Mouse (Mus musculus) kidney, postnatal 0 days (tissue): ENCODE measurements at regions not wholly inside any gene's neighbourhood (a gene's known extent, or its start where the extent isn't known, plus 50 kb on each side); places are given as distances from the start of the nearest gene placed in this dataset.

ENCODE experiments used
- ATAC-seq: fragments of 200-750 bp; cut with Nextera tagmentation; replicated peaks from 2 replicates; pipeline ENCODE4 v1.8.0; 2017; ENCODE audit warnings: low read depth, moderate number of reproducible peaks, moderate TSS enrichment, moderate library complexity; ENCODE audit not compliant: low FRiP score
- DNase-seq: peaks from one replicate; pipeline ENCODE4 v3.0.0-alpha.2; 2016; ENCODE audit warnings: low spot score
- H3K27ac ChIP-seq: fragments of 300-500 bp; sonication (generic); 2 replicates; pipeline ENCODE4 v1.5.1; 2014; ENCODE audit warnings: mild to moderate bottlenecking
- H3K27me3 ChIP-seq: fragments of 300-500 bp; sonication (generic); 2 replicates; pipeline ENCODE4 v1.6.1; 2014; ENCODE audit warnings: low read length, mixed read lengths; ENCODE audit not compliant: insufficient read depth
- H3K36me3 ChIP-seq: fragments of 300-500 bp; sonication (generic); 2 replicates; pipeline ENCODE4 v1.6.1; 2014; ENCODE audit warnings: low read length, mixed read lengths; ENCODE audit not compliant: insufficient read depth
- H3K4me1 ChIP-seq: fragments of 300-500 bp; sonication (generic); replicated peaks from 2 replicates; pipeline ENCODE4 v1.6.1; 2014; ENCODE audit warnings: antibody characterized with exemption, low read length, mixed read lengths; ENCODE audit not compliant: insufficient read depth
- H3K4me2 ChIP-seq: fragments of 300-500 bp; sonication (generic); 2 replicates; pipeline ENCODE4 v1.6.1; 2014; ENCODE audit warnings: mild to moderate bottlenecking, low read length, moderate library complexity, mixed read lengths
- H3K4me3 ChIP-seq: fragments of 300-500 bp; sonication (generic); replicated peaks from 2 replicates; pipeline ENCODE4 v1.5.1; 2014; ENCODE audit warnings: low read depth, low read length
- H3K9ac ChIP-seq: fragments of 300-500 bp; sonication (generic); 2 replicates; pipeline ENCODE4 v1.6.1; 2014; ENCODE audit warnings: low read depth, low read length
- H3K9me3 ChIP-seq: fragments of 300-500 bp; sonication (generic); replicated peaks from 2 replicates; pipeline ENCODE4 v1.6.1; 2016; ENCODE audit warnings: low read length, inconsistent platforms, mixed read lengths
- CTCF ChIP-seq: IDR thresholded peaks from 2 replicates; pipeline ENCODE4 v1.5.1; 2016; ENCODE audit warnings: antibody characterized with exemption, low read depth, mild to moderate bottlenecking, moderate library complexity
- WGBS: fragments of 180-500 bp; shearing (Covaris S2); extraction: QIAGEN DNeasy Blood & Tissue Kit; methylation state at CpG from one replicate; pipeline ENCODE4 v1.1.7; 2014; 5-methylcytosine and 5-hydroxymethylcytosine counted together

DNA sequence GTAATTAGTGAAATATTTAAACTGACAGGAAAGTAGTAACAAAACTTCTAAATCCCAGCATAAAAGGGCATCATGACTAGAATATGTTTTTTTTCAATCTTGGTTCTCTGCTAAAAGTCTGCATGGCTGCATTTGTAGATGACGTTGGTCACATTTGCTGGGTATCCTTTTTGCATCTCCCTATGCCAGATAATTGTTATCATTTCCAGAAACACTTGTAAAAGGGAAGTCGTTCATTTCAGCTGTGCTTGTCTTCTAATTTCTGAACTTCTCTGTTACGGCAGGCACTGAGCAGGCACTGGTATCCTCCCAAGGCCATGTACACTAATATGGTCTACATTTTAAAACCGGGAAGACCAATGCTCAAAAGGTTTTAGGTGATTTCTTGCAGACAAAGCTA, 69.6 kb upstream of the Rps6ka3 start:
- no peak for DNase-seq
- TF ChIP-seq CTCF: no peak
- no peak for ATAC-seq
- no peak overlapping the region for H3K9ac ChIP-seq
- no peak overlapping the region for H3K4me3 ChIP-seq
- WGBS: 68% methylated on average over 4 of the region's 4 CpGs
- no peak overlapping the region for H3K4me2 ChIP-seq
- H3K27me3 ChIP-seq: no peaks in the 10 kb centered on the region
- no peak overlapping the region for H3K27ac ChIP-seq
- H3K4me1 ChIP-seq: no peaks in the 10 kb centered on the region
- H3K9me3 ChIP-seq: no peaks in the 10 kb centered on the region
- H3K36me3 ChIP-seq: no peaks in the 10 kb centered on the region

DNA sequence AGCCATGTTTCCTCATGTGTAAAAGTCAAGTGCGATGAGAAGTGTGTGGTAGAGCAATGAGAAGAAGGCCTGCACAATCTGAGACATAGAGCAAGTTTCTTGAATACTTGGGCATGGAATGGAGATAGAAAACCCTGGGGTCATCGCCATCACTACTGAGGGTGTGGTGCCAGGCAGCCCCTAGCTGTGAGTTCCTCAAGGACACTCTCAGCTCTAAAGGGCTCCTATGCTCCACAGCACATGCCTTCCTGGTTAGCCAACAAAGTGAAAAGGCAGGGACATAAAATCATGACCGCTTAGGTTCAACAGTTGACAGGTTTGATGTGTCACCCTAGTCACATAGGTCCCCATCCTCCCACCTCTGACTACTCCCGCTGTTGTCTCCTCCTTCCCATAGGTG, 66.8 kb upstream of the Rps6ka3 start:
- Histone ChIP-seq H3K27me3 (no peaks in the 10 kb centered on the region), H3K4me1 (no peaks in the 10 kb centered on the region), H3K9ac (no peak overlapping the region), H3K4me2 (no peak overlapping the region), H3K4me3 (no peak overlapping the region), H3K36me3 (no peaks in the 10 kb centered on the region), H3K27ac (no peak overlapping the region), H3K9me3 (no peaks in the 10 kb centered on the region)
- DNase-seq (no peak), ATAC-seq (no peak)
- 62% methylated on average over 4 of the region's 4 CpGs for WGBS
- no peak for TF ChIP-seq CTCF

DNA sequence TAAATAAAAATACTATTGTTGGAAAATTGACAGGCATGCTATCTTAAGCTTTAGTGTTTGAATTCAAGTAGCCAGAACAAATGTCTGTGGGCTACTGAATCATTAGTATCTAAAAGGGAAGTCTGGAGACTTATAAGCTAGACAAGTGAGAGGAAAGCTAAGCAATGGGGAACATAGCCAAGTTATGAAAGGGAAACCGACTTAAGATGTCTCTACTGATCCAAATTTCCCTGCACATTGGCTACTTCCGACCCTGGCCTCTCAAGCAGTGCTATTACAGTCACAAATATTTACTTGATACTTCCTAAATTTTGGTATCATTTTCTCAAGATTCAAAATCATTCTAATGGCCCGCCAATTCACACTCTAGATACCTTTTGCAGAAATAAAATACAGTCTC, 65.4 kb upstream of the Rps6ka3 start:
- ATAC-seq: no peak
- H3K27me3 ChIP-seq: no peaks in the 10 kb centered on the region
- H3K4me3 ChIP-seq: no peak overlapping the region
- no peaks in the 10 kb centered on the region for H3K36me3 ChIP-seq
- no peak overlapping the region for H3K9ac ChIP-seq
- no peaks in the 10 kb centered on the region for H3K9me3 ChIP-seq
- WGBS: 78% methylated on average over 3 of the region's 3 CpGs
- H3K4me1 ChIP-seq: no peaks in the 10 kb centered on the region
- H3K4me2 ChIP-seq: no peak overlapping the region
- DNase-seq: no peak
- no peak for TF ChIP-seq CTCF
- no peak overlapping the region for H3K27ac ChIP-seq

DNA sequence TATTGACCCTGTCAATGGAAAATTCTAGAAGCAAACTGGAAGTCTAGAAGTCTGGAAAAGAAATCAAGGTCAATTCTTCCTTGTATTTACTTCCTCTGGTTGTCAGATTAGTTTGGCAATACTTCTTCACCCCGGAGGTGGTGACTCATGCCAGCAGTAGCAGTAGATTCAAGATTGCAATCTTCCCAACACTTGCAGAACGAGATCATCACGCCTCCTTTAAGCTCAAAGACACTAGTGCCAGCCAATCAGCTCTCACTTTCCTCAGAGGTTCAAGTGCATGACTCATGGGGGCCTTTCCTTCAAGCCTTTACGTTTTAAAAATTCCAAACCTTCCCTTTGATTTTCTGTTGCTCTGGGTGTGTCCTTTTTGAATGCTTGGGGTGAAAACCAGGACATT, 64.9 kb upstream of the Rps6ka3 start:
- H3K27me3 ChIP-seq: no peaks in the 10 kb centered on the region
- H3K9ac ChIP-seq: no peak overlapping the region
- H3K36me3 ChIP-seq: no peaks in the 10 kb centered on the region
- no peak for ATAC-seq
- no peak overlapping the region for H3K27ac ChIP-seq
- TF ChIP-seq CTCF: no peak
- H3K9me3 ChIP-seq: no peaks in the 10 kb centered on the region
- no peaks in the 10 kb centered on the region for H3K4me1 ChIP-seq
- 77% methylated on average over 4 of the region's 4 CpGs for WGBS
- no peak overlapping the region for H3K4me2 ChIP-seq
- DNase-seq: no peak
- no peak overlapping the region for H3K4me3 ChIP-seq

DNA sequence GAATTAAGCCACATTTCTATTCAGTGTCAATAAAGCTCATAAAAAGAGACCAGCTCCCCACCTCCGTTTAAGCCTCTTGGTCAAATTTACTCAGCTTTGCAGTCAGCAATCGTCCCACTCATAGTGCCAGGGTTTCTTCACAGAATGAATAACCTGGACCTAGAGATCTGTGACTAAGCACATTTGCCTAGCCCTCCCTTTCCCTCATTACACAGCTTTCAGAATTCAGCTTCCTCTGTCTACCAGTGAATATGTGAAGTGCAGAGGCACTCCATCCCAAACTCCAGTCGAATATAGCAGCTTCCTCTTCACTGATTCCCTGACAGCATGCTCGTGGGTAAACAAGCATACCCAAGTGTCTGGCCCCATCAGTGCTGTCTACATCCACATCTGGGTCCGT, 54.3 kb upstream of the Rps6ka3 start:
- H3K9ac ChIP-seq: no peak overlapping the region
- ATAC-seq (no peak), DNase-seq (no peak)

DNA sequence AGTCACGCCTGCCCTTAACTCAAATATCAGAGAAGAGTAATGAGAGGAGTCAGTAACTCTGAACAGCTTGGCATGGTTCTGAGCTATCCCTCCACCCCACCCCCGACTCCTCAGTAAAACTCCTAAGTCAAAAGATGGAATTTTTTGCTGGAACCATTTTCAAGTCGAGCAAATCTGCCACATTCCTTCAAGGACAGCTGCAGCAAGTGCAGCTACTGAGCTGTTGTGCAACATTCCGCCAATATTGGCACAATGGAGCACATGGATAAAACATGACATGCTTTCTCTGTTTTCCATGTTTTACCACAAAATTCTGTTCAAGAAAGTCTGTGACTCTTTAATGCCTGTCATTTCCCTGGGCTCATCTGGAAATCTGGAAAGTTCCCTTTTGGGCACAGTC, 53.1 kb upstream of the Rps6ka3 start:
- DNase-seq: no peak
- no peak overlapping the region for H3K4me3 ChIP-seq
- ATAC-seq: no peak
- no peaks in the 10 kb centered on the region for H3K9me3 ChIP-seq
- no peak for TF ChIP-seq CTCF
- no peaks in the 10 kb centered on the region for H3K27me3 ChIP-seq
- no peak overlapping the region for H3K9ac ChIP-seq
- no peak overlapping the region for H3K27ac ChIP-seq
- no peaks in the 10 kb centered on the region for H3K4me1 ChIP-seq
- H3K36me3 ChIP-seq: no peaks in the 10 kb centered on the region
- H3K4me2 ChIP-seq: no peak overlapping the region
- WGBS: 57% methylated on average over 4 of the region's 4 CpGs

More for the DNA sequence above, 54.3 kb upstream of the Rps6ka3 start:
- WGBS: 68% methylated on average over 5 of the region's 5 CpGs
- no peaks in the 10 kb centered on the region for H3K9me3 ChIP-seq
- H3K4me1 ChIP-seq: no peaks in the 10 kb centered on the region
- no peak overlapping the region for H3K4me2 ChIP-seq
- H3K27me3 ChIP-seq: no peaks in the 10 kb centered on the region
- H3K27ac ChIP-seq: no peak overlapping the region
- TF ChIP-seq CTCF: no peak
- no peak overlapping the region for H3K4me3 ChIP-seq
- H3K36me3 ChIP-seq: no peaks in the 10 kb centered on the region

DNA sequence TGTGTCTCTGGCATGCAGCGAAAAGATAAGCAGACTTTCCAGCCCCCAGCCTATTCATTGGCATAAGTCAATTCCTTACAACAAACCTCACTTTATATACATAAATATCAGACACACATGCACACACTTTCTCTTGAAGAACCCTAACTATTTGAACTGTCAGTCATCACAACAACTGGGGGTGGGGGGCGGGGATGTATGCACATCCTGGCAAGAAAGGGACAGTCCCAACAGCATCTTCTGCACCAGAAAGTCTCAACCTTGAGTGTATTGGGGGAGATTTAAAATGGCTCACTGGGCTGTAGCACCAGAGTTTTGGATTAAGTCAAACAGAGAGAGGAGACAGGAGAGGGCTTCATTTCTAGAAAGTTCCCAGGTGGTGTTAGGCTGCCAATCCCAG, 50.4 kb upstream of the Rps6ka3 start:
- Histone ChIP-seq H3K4me3 (no peak overlapping the region), H3K27ac (no peak overlapping the region), H3K4me1 (no peaks in the 10 kb centered on the region), H3K27me3 (no peaks in the 10 kb centered on the region), H3K9me3 (no peaks in the 10 kb centered on the region), H3K36me3 (no peaks in the 10 kb centered on the region), H3K4me2 (no peak overlapping the region), H3K9ac (no peak overlapping the region)
- WGBS: 92% methylated on average over 2 of the region's 2 CpGs
- TF ChIP-seq CTCF: no peak
- no peak for DNase-seq
- ATAC-seq: no peak
